Mouse (Mus musculus): Measurements from ENCODE around the gene Gm10972.
"Not testable (repeated sequence)": the region's sequence is repeated elsewhere in the genome, so short reads cannot be mapped to it uniquely, and the experiment has no call there.

The Gm10972 gene

GRCm38 (mm10) chr3:94659142-94659748, 16.3 kb downstream of the Gm10972 start:
- peak; percentile 59 for DNase-seq (ENCODE audit: low read depth)

DNA sequence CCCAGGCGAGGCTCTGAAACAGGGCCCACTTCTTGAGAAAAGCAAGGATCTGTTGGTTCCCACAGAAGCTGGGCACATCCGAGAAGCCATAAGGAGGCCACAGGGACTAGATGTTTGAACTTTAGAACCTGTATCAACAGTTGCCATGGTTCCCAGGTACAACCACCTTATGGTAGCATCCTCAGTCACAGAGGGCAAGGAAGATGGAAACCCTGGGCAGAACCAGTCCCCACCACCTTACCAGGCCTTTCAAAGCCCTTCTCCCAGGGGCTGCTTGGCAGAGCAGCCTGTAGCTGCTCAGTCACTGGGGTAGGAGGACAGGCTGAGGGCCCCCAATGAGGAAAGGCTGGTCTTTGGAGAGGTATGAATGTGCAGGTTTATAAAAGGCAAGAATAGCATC, 17.9 kb downstream of the Gm10972 start:
- not testable (repeated sequence) for DNase-seq (ENCODE audit: low read depth)

- DNase-seq (ENCODE audit: low read depth), result not testable (repeated sequence)
Observed at GRCm38 (mm10) chr3:94665060-94665802, 22.3 kb downstream of the Gm10972 start.

- not testable (repeated sequence) for DNase-seq (ENCODE audit: low read depth)
Observed at GRCm38 (mm10) chr3:94665896-94666295, 23.0 kb downstream of the Gm10972 start.

- DNase-seq (ENCODE audit: low read depth), result not testable (repeated sequence)
Observed at GRCm38 (mm10) chr3:94675101-94675500, 32.2 kb downstream of the Gm10972 start.

DNA sequence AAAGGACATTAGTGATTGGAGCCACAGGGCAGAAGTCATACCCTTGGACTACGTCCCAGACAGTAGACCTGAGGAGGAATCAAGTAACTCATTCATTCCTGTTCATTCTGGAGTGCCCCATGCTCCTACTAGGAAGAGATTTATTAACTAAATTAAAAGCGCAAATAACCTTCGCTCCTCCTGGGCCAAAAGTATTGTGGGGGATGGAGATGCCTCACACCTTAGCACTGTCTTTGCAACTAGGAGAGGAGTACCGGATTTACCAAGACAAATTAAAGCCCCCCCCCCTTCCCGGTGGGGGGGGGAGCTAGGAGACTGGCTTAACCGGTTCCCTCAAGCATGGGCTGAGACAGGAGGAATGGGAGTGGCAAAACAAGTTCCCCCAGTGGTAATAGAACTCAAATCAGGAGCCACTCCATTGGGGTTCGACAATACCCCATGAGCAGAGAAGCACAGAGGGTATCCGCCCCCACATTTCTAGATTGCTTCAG, 36.5 kb downstream of the Gm10972 start:
- no peak for DNase-seq (ENCODE audit: low read depth)

- DNase-seq (ENCODE audit: low read depth), result not testable (repeated sequence)
Observed at GRCm38 (mm10) chr3:94680032-94680431, 37.1 kb downstream of the Gm10972 start.

- DNase-seq (ENCODE audit: low read depth), result no peak
Observed at GRCm38 (mm10) chr3:94680783-94681182, 37.9 kb downstream of the Gm10972 start.

- DNase-seq (ENCODE audit: low read depth), result no peak
Observed at GRCm38 (mm10) chr3:94683646-94684045, 40.7 kb downstream of the Gm10972 start.

- not testable (repeated sequence) for DNase-seq (ENCODE audit: low read depth)
Observed at GRCm38 (mm10) chr3:94685989-94686772, 43.3 kb downstream of the Gm10972 start.

DNA sequence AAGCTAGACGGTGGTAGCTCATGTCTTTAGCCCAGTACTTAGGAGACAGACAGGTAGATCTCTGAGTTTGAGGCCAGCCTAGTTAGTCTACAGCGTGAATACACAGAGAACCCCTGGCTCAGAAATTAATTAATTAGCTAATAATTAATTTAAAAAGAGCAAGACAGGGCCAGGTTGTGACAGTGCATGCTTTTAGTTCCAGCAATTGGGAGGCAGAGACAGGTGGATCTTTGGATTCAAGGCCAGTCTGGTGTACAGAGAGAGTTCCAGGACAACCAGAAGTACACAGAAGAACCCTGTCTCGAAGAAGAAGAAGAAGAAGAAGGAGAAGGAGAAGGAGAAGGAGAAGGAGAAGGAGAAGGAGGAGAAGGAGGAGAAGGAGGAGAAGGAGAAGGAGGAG, 45.8 kb downstream of the Gm10972 start:
- not testable (repeated sequence) for DNase-seq (ENCODE audit: low read depth)

DNA sequence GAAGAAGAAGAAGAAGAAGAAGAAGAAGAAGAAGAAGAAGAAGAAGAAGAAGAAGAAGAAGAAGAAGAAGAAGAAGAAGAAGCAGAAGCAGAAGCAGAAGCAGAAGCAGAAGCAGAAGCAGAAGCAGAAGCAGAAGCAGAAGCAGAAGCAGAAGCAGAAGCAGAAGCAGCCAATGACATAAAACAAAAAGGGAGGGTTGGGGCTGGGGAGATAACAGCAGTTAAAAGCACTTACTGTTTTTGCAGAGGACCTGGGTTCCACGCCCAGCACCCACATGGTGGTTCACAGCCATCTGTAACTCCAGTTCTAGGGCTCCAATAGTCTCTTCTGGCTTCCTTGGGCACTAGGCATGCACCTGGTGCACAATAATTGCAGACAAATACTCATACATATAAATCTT, 46.3 kb downstream of the Gm10972 start:
- not testable (repeated sequence) for DNase-seq (ENCODE audit: low read depth)

DNA sequence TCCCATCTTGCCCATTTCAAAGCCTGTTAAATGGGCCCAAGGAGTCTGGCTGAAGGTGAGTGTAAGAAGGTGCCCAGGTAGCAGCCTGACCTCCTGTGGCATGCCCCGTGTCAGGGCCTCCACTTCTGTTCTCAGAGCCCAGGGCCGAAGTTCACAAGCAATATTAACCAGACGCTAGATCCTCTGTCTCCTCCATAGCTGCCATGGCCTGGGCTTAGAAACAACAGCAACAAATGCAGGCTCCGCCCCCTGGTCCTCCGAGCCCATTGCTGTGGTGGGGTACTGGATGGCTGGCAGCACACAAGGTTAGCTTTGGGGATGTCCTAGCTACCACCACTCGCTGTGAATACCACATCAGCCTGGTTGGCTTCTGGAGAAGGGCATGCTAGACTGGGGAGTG, 47.2 kb downstream of the Gm10972 start:
- DNase-seq (ENCODE audit: low read depth), result not testable (repeated sequence)

DNA sequence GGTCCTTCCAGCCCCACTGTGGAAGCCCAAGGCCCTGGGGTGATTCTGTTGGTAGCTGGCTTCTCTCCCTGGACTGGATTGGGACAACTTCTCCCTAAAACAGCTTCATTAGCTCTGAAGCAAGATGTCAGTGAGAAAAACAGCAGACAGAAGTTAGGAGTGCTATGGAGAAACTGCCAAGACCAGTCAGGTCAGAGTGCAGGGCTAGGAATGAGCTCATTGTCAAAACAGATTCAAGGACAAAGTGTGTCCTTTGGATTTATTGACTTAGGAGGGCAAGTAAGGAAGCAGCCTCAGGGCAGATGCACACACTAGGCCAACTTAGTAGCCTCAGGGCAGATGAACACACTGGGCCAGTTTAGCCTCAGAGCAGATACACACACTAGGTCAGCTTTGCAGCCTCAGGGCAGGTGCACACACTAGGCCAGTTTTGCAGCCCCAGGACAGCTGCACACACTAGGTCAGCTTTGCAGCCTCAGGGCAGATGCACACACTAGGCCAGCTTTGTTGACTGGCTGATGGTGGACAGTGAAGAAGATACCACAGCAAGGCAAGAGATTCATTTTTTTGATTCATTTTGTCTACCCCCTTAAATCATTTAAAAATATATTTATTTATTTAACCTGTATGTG, 47.8 kb downstream of the Gm10972 start:
- DNase-seq (ENCODE audit: low read depth), result no peak

DNA sequence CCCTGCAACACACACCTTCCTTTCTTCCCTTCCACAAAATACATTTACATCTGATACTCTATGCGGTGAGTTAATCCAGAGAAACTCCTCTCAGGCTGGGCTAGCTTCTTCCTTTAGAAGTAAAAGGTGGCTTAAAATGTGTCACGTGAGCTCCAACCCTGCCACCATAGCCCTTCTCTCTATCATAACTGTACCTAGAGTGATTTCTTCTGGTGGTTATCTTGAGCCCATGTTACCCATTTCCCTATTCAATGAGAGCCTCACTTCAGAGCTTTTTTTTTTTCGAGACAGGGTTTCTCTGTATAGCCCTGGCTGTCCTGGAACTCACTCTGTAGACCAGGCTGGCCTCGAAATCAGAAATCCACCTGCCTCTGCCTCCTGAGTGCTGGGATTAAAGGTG, 48.8 kb downstream of the Gm10972 start:
- DNase-seq (ENCODE audit: low read depth), result not testable (repeated sequence)

Data from induced T-regulatory cell, adult 2 months (primary cell).